Mouse (Mus musculus) MEL (cell line): Measurements from ENCODE around the gene 1110012L19Rik. TPM values are rescaled to one million over a fixed set of nuclear protein-coding genes. Genes with fewer than 3 reads are reported as not detected.
"Not testable (repeated sequence)": the region's sequence is repeated elsewhere in the genome, so short reads cannot be mapped to it uniquely, and the experiment has no call there.

ENCODE experiments used
- DNase-seq: peaks from one replicate; pipeline ENCODE4 v3.0.0; 2011; ENCODE audit warnings: low read depth, low spot score
- H3K27ac ChIP-seq: 2 replicates; pipeline ENCODE4 v1.5.1; 2012; ENCODE audit warnings: low read depth, mild to moderate bottlenecking, control low read depth, low read length, moderate library complexity; ENCODE audit not compliant: control insufficient read depth
- H3K27me3 ChIP-seq, 2 experiments: fragments of 150-350 bp in 1 of 2; sonication (generic) in 1 of 2; 2 replicates each; pipeline ENCODE4 v1.6.1; 2012; ENCODE audit warnings: low read length in 2 of 2, mild to moderate bottlenecking in 2 of 2, improper control_type of control experiment in 1 of 2, moderate library complexity in 1 of 2; ENCODE audit not compliant: insufficient read depth in 2 of 2, control insufficient read depth in 1 of 2
- H3K36me3 ChIP-seq, 2 experiments: 2 replicates each; pipeline ENCODE4 v1.6.1; 2012 to 2014; ENCODE audit warnings: low read length in 2 of 2, improper control_type of control experiment in 1 of 2, inconsistent platforms in 1 of 2, mild to moderate bottlenecking in 1 of 2; ENCODE audit not compliant: insufficient read depth in 2 of 2, control insufficient read depth in 1 of 2
- H3K4me1 ChIP-seq, 2 experiments: fragments of 150-350 bp in 1 of 2; sonication (generic) in 1 of 2; 2 replicates each; pipeline ENCODE4 v1.6.1; 2012; ENCODE audit warnings: low read length in 2 of 2, improper control_type of control experiment in 1 of 2, mild to moderate bottlenecking in 1 of 2; ENCODE audit not compliant: insufficient read depth in 2 of 2, control insufficient read depth in 1 of 2
- H3K4me3 ChIP-seq, 2 experiments: fragments of 150-350 bp in 1 of 2; sonication (generic) in 1 of 2; 2 replicates each; pipeline ENCODE4 v1.5.1; 2012; ENCODE audit warnings: low read depth in 2 of 2, low read length in 2 of 2, mild to moderate bottlenecking in 2 of 2, moderate library complexity in 2 of 2, control low read depth in 1 of 2, improper control_type of control experiment in 1 of 2; ENCODE audit not compliant: control insufficient read depth in 1 of 2, insufficient read depth in 1 of 2
- H3K79me2 ChIP-seq: 2 replicates; pipeline ENCODE4 v1.6.1; 2012; ENCODE audit warnings: mild to moderate bottlenecking, low read length, moderate library complexity; ENCODE audit not compliant: control insufficient read depth, poor library complexity, insufficient read depth
- H3K9ac ChIP-seq: 2 replicates; pipeline ENCODE4 v1.6.1; 2012; ENCODE audit warnings: low read depth, mild to moderate bottlenecking, control low read depth, low read length, moderate library complexity; ENCODE audit not compliant: control insufficient read depth, poor library complexity, severe bottlenecking
- H3K9me3 ChIP-seq: fragments of 150-350 bp; sonication (generic); replicated peaks from 2 replicates; pipeline ENCODE4 v1.6.1; 2012; ENCODE audit warnings: mild to moderate bottlenecking, low read length, improper control_type of control experiment, moderate library complexity; ENCODE audit not compliant: insufficient read depth
- JUND ChIP-seq: IDR thresholded peaks from 2 replicates; pipeline ENCODE4 v1.6.1; 2011; ENCODE audit warnings: low read depth, mild to moderate bottlenecking, improper control_type of control experiment, low read length
- POLR2A ChIP-seq, 2 experiments: IDR thresholded peaks; 2 replicates each; pipeline ENCODE4 v1.6.1; 2011 to 2012; ENCODE audit warnings: low read length in 2 of 2, mild to moderate bottlenecking in 2 of 2, control low read depth in 1 of 2, improper control_type of control experiment in 1 of 2, low read depth in 1 of 2, moderate library complexity in 1 of 2; ENCODE audit not compliant: control insufficient read depth in 1 of 2, insufficient read depth in 1 of 2, poor library complexity in 1 of 2
- TCF12 ChIP-seq: IDR thresholded peaks from 2 replicates; pipeline ENCODE4 v1.6.1; 2014; ENCODE audit warnings: low read depth, mild to moderate bottlenecking, inconsistent platforms, low read length, improper control_type of control experiment, moderate library complexity
- UBTF ChIP-seq: IDR thresholded peaks from 2 replicates; pipeline ENCODE4 v1.6.1; 2012; ENCODE audit warnings: low read depth, mild to moderate bottlenecking, inconsistent platforms, low read length, improper control_type of control experiment, moderate library complexity, borderline replicate concordance; ENCODE audit not compliant: insufficient read depth
- polyA plus RNA-seq, 2 experiments: library from polyadenylated mRNA; stranded (reverse) in 1 of 2; unstranded in 1 of 2; fragments of >175 nt in 1 of 2; fragments of >200 nt in 1 of 2; gene quantifications; 2 replicates each; pipeline versions ENCODE4 v1.2.1 to v1.2.4; 2012; ENCODE audit warnings: low replicate concordance in 2 of 2, low read depth in 1 of 2; ENCODE audit not compliant: insufficient read length in 2 of 2, insufficient read depth in 1 of 2, missing spikeins in 1 of 2
- total RNA-seq: library from RNA; depleted of rRNA; stranded (reverse); fragments of 300-350 nt; gene quantifications from 2 replicates; pipeline ENCODE4 v1.2.3, GENCODE M21; 2012; rRNA removed

Gene 1110012L19Rik
- total and polyA plus RNA-seq, 3 experiments: 7.5 to 10.4 TPM; not detected in 1

DNA sequence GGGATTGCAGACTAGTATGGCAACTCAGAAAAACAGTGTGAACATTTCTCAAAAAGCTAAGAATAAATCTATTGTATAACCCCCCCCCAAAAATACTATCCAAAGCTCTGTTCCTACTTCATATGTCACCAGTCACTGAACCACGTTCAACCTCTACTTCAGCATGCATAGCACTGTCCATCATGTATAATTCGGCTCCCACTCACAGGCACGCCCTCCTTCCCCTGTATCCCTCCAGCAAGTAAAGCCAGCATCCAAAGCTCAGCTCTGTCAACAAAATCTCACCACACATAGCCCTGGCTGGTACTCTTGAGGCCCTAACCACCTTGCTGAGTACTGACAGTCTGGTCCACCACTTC is 781 bp upstream of the 1110012L19Rik start:
- Histone ChIP-seq H3K36me3 (no peaks in the 10 kb centered on the region), H3K9ac (0 out of 2 replicates have a peak overlapping the region, but pooled peaks have one; percentile 36)
- DNase-seq: no peak
- TF ChIP-seq JUND (no peak), TCF12 (no peak)
- TF ChIP-seq, all 39 proteins: peak for 0
- Histone ChIP-seq H3K4me1 (peaks cover 0 to 5% of the 10 kb centered on the region in 2 experiments; a peak in 2 of 4 replicates), H3K27me3 (no peaks in the 10 kb centered on the region; a peak in 1 of 4 replicates), H3K4me3 (peak overlapping the region; percentile 85 to 92), H3K9me3 (no peaks in the 10 kb centered on the region), H3K27ac (no peak overlapping the region), H3K79me2 (no peaks in the 10 kb centered on the region; the same call in 1 of the 2 replicates)

DNA sequence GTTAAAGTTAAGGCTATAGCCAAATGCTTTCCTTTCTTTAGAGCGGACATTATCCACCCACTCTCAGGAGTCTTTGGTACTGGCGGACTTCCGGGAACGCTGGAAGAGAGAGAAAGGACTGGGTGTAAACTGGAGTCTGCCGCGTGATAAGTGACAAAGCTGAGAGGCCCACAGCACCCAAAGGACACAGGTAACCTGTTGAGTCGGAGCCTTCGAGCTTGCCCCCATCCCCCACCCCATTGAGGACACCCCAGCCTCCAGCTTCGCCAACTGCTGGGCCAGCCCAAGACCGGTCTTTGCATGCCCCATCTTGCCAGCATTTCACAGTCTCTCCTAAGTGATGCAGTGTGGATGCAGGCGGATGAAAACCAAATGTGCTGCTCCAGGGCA is 280 bp downstream of the 1110012L19Rik start:
- DNase-seq: no peak
- Histone ChIP-seq H3K9me3 (no peaks in the 10 kb centered on the region), H3K27me3 (no peaks in the 10 kb centered on the region), H3K27ac (peak overlapping the region; percentile 68), H3K4me3 (peak overlapping the region; percentile 91 to 92), H3K4me1 (peaks cover 0 to 5% of the 10 kb centered on the region in 2 experiments; a peak in 2 of 4 replicates), H3K79me2 (no peaks in the 10 kb centered on the region; the same call in 1 of the 2 replicates), H3K9ac (peak overlapping the region; percentile 71), H3K36me3 (no peaks in the 10 kb centered on the region)
- TF ChIP-seq POLR2A (IDR thresholded peaks at IDR 0.05; ENCODE audit: control insufficient read depth in 1 of 2, insufficient read depth in 1 of 2, low read depth in 1 of 2, low read length in 2 of 2, poor library complexity in 1 of 2) (0 out of 4 replicates have a peak, but pooled peaks of 1 of the 2 experiments have one; percentile 28), UBTF (no peak)

DNA sequence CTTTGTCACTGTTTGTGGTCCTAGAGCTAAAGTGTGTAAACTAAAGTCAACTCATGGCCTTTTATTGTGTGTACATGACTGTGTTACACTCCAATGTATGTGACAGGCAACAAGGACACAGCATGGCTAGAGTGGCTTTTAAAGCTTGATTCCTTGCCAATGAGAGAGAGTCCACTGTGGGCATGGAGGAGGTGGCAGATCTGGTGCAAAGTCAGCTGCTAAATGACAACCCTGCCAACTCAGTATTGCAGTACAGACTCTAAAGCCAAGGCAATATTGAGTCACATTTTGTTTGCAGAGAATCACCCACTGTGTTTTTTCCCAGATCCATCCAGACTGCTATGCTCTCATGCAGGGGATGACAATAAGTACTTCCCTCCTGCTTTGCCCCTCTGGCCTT is 7.0 kb downstream of the 1110012L19Rik start:
- not testable (repeated sequence) for H3K27ac ChIP-seq, DNase-seq, H3K9me3 ChIP-seq, H3K79me2 ChIP-seq, H3K36me3 ChIP-seq, H3K4me3 ChIP-seq, H3K4me1 ChIP-seq, H3K27me3 ChIP-seq, H3K9ac ChIP-seq

DNA sequence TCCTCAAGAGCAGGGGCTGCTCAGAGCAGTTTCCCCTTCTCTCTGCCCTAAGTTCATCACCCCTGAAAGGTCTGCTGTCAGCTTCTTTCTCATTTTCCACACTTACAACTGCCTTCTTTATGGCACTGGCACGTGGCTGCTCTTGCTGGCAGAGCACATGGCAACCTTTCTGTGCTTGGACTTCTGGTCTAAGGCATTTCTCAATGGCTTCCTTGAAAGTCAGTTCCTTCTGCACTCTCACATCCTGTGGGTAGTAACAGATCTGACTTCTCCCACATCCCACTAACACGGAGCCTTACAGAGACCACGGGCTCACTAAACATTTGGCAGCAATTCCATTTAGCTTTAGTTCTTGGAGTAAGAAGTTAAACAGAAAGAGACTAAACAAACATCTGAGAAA is 39.8 kb downstream of the 1110012L19Rik start:
- H3K9ac ChIP-seq, H3K27me3 ChIP-seq, H3K4me1 ChIP-seq, H3K9me3 ChIP-seq, H3K36me3 ChIP-seq, H3K4me3 ChIP-seq, H3K79me2 ChIP-seq, DNase-seq, H3K27ac ChIP-seq: not testable (repeated sequence)

Other genes with a start within 250 kb of the 1110012L19Rik start
- 2.9 and 3.1 TPM in 2 replicates for gene Ids, start 20.8 kb upstream of the 1110012L19Rik start, total RNA-seq
- gene Ids, start 20.8 kb upstream of the 1110012L19Rik start, polyA plus RNA-seq: 1 to 10 TPM in 1 of 2 experiments, not detected in 1; 8.1 TPM
- gene Tmem185a, start 91.3 kb downstream of the 1110012L19Rik start, total RNA-seq: 17.5 and 17.6 TPM in 2 replicates
- 10 to 100 TPM in 1 of 2 experiments, not detected in 1; 20.3 TPM for gene Tmem185a, start 91.3 kb downstream of the 1110012L19Rik start, polyA plus RNA-seq